Mouse (Mus musculus) splenic B cell, adult 2 months (primary cell): Measurements from ENCODE around the gene Tekt1.

Source experiments
- DNase-seq: peaks from one replicate; pipeline ENCODE4 v3.0.0-alpha.2; 2011; ENCODE audit warnings: low read depth, low spot score
- H3K27me3 ChIP-seq: 2 replicates; pipeline ENCODE4 v1.6.1; 2012; ENCODE audit warnings: mild to moderate bottlenecking, low read length, moderate library complexity, mixed read lengths; ENCODE audit not compliant: control insufficient read depth, poor library complexity, insufficient read depth, severe bottlenecking
- H3K36me3 ChIP-seq: 2 replicates; pipeline ENCODE4 v1.6.1; 2012; ENCODE audit warnings: mild to moderate bottlenecking, low read length, moderate library complexity, mixed read lengths; ENCODE audit not compliant: control insufficient read depth, poor library complexity, insufficient read depth, severe bottlenecking

Tekt1 gene

GRCm38 (mm10) chr11:72362347-72362741 is at the start of gene Tekt1:
Tekt1 (minus strand) TSS chr11:72362442.
- Histone ChIP-seq H3K36me3 (no peaks in the 10 kb centered on the region), H3K27me3 (no peaks in the 10 kb centered on the region)
- no peak for DNase-seq

- no peak for DNase-seq
- no peaks in the 10 kb centered on the region for H3K27me3 ChIP-seq
- H3K36me3 ChIP-seq = no peaks in the 10 kb centered on the region
Measured at GRCm38 (mm10) chr11:72411945-72412344, 49.7 kb upstream of the Tekt1 start.

- Histone ChIP-seq H3K27me3 (no peaks in the 10 kb centered on the region), H3K36me3 (no peaks in the 10 kb centered on the region)
- peak; percentile 62 for DNase-seq
Measured at GRCm38 (mm10) chr11:72411093-72411921, 49.1 kb upstream of the Tekt1 start, which contains the start of gene Smtnl2. Smtnl2 (minus strand) TSS chr11:72411713.

- DNase-seq = peak; percentile 27
Measured at GRCm38 (mm10) chr11:72410521-72411092, 48.4 kb upstream of the Tekt1 start.

GRCm38 (mm10) chr11:72409649-72410385 is 47.6 kb upstream of the Tekt1 start:
- H3K27me3 ChIP-seq = no peaks in the 10 kb centered on the region
- no peaks in the 10 kb centered on the region for H3K36me3 ChIP-seq
- DNase-seq = no peak

More at GRCm38 (mm10) chr11:72410521-72411092, 48.4 kb upstream of the Tekt1 start:
- Histone ChIP-seq H3K36me3 (no peaks in the 10 kb centered on the region), H3K27me3 (no peaks in the 10 kb centered on the region)

- Histone ChIP-seq H3K36me3 (no peaks in the 10 kb centered on the region), H3K27me3 (no peaks in the 10 kb centered on the region)
- DNase-seq = no peak
Measured at GRCm38 (mm10) chr11:72408451-72409170, 46.4 kb upstream of the Tekt1 start.

GRCm38 (mm10) chr11:72407574-72407973 is 45.3 kb upstream of the Tekt1 start:
- H3K36me3 ChIP-seq = no peaks in the 10 kb centered on the region
- no peaks in the 10 kb centered on the region for H3K27me3 ChIP-seq
- DNase-seq = no peak

GRCm38 (mm10) chr11:72407081-72407480 is 44.8 kb upstream of the Tekt1 start:
- no peak for DNase-seq
- no peaks in the 10 kb centered on the region for H3K27me3 ChIP-seq

GRCm38 (mm10) chr11:72406079-72406675 is 43.9 kb upstream of the Tekt1 start:
- Histone ChIP-seq H3K27me3 (no peaks in the 10 kb centered on the region), H3K36me3 (no peaks in the 10 kb centered on the region)
- no peak for DNase-seq

More at GRCm38 (mm10) chr11:72407081-72407480, 44.8 kb upstream of the Tekt1 start:
- H3K36me3 ChIP-seq = no peaks in the 10 kb centered on the region

GRCm38 (mm10) chr11:72405532-72405931 is 43.3 kb upstream of the Tekt1 start:
- H3K27me3 ChIP-seq = no peaks in the 10 kb centered on the region
- no peak for DNase-seq
- H3K36me3 ChIP-seq = no peaks in the 10 kb centered on the region

- no peaks in the 10 kb centered on the region for H3K36me3 ChIP-seq
- no peaks in the 10 kb centered on the region for H3K27me3 ChIP-seq
- DNase-seq = no peak
Measured at GRCm38 (mm10) chr11:72402969-72403368, 40.7 kb upstream of the Tekt1 start.

- no peak for DNase-seq
- no peaks in the 10 kb centered on the region for H3K36me3 ChIP-seq
- H3K27me3 ChIP-seq = no peaks in the 10 kb centered on the region
Measured at GRCm38 (mm10) chr11:72402017-72402416, 39.8 kb upstream of the Tekt1 start.

- Histone ChIP-seq H3K27me3 (no peaks in the 10 kb centered on the region), H3K36me3 (no peaks in the 10 kb centered on the region)
- no peak for DNase-seq
Measured at GRCm38 (mm10) chr11:72401068-72401467, 38.8 kb upstream of the Tekt1 start.
